Mouse (Mus musculus) hematopoietic stem cell, adult 5-6 weeks (primary cell): ENCODE measurements around the gene Lpcat3. TPM values are rescaled to one million over a fixed set of nuclear protein-coding genes. Genes with fewer than 3 reads are reported as not detected.
A peak's percentile ranks its signal among the peaks of the same experiment; 100 is the strongest.

Source experiments
- ATAC-seq, 2 experiments: fragments of 125-278 bp in 1 of 2; replicated peaks in 1 of 2; 2 replicates each; pipeline ENCODE4 v1.8.0; 2016 to 2017; ENCODE audit warnings: inconsistent platforms in 2 of 2, mild to moderate bottlenecking in 2 of 2, moderate number of reproducible peaks in 2 of 2, low read depth in 1 of 2, moderate TSS enrichment in 1 of 2; ENCODE audit not compliant: low FRiP score in 2 of 2, poor library complexity in 2 of 2, severe bottlenecking in 2 of 2, insufficient read depth in 1 of 2, low TSS enrichment in 1 of 2
- total RNA-seq: library from RNA; stranded (forward); fragments of 172-1452, 232-1000 nt; gene quantifications from 2 replicates; pipeline ENCODE4 v1.2.3, GENCODE M21; 2017

Lpcat3 gene
- total RNA-seq, 1 experiment from 2014 or later = 28.5 TPM

GRCm38 (mm10) chr6:124741842-124742241 lies 79.0 kb downstream of the Lpcat3 start:
- ATAC-seq = no peak

GRCm38 (mm10) chr6:124742839-124743514 lies 80.2 kb downstream of the Lpcat3 start:
- ATAC-seq = no peak

GRCm38 (mm10) chr6:124743647-124744046 lies 80.8 kb downstream of the Lpcat3 start:
- ATAC-seq = no peak

- ATAC-seq = no peak
These were observed 82.0 kb downstream of the Lpcat3 start for GRCm38 (mm10) chr6:124744755-124745321.

GRCm38 (mm10) chr6:124745490-124746295 lies 82.9 kb downstream of the Lpcat3 start:
- peak; percentile 48 to 61 for ATAC-seq

GRCm38 (mm10) chr6:124746296-124746605 lies 83.4 kb downstream of the Lpcat3 start:
- no peak for ATAC-seq

- ATAC-seq = no peak
These were observed 84.1 kb downstream of the Lpcat3 start for GRCm38 (mm10) chr6:124746654-124747632.

GRCm38 (mm10) chr6:124750405-124750804 lies 87.6 kb downstream of the Lpcat3 start:
- ATAC-seq = no peak

GRCm38 (mm10) chr6:124753861-124754260 lies 91.0 kb downstream of the Lpcat3 start:
- no peak for ATAC-seq

Other genes with a start within 250 kb of the Lpcat3 start
- gene Pex5, start 248.0 kb upstream of the Lpcat3 start, total RNA-seq = 23.6 and 37.3 TPM in 2 replicates
- 13.4 and 23.8 TPM in 2 replicates for gene Clstn3, start 198.2 kb upstream of the Lpcat3 start, total RNA-seq
- gene C1rl, start 169.9 kb upstream of the Lpcat3 start, total RNA-seq = 6.6 and 8.1 TPM in 2 replicates
- 11.0 and 13.7 TPM in 2 replicates for gene C1ra, start 150.6 kb upstream of the Lpcat3 start, total RNA-seq
- gene C1s1, start 120.7 kb upstream of the Lpcat3 start, total RNA-seq = not detected in 2 replicates
- not detected in 2 replicates for gene C1rb, start 92.7 kb upstream of the Lpcat3 start, total RNA-seq
- gene C1s2, start 26.9 kb upstream of the Lpcat3 start, total RNA-seq = not detected in 2 replicates
- 160 and 203 TPM in 2 replicates for gene Emg1, start 49.2 kb downstream of the Lpcat3 start, total RNA-seq
- 252 and 265 TPM in 2 replicates for gene Phb2, start 49.3 kb downstream of the Lpcat3 start, total RNA-seq
- gene Ptpn6, start 75.7 kb downstream of the Lpcat3 start, total RNA-seq = 476 and 523 TPM in 2 replicates
- 189 and 215 TPM in 2 replicates for gene Grcc10, start 78.3 kb downstream of the Lpcat3 start, total RNA-seq
- gene Gm45234, start 93.0 kb downstream of the Lpcat3 start, total RNA-seq = not detected in 2 replicates
- 5.9 and 6.0 TPM in 2 replicates for gene Atn1, start 93.5 kb downstream of the Lpcat3 start, total RNA-seq
- 2.6 and 5.6 TPM in 2 replicates for gene Eno2, start 106.6 kb downstream of the Lpcat3 start, total RNA-seq
- gene Lrrc23, start 116.7 kb downstream of the Lpcat3 start, total RNA-seq = 1.1 and 3.3 TPM in 2 replicates
- gene Spsb2, start 145.6 kb downstream of the Lpcat3 start, total RNA-seq = 5.3 and 11.0 TPM in 2 replicates
- gene Tpi1, start 151.3 kb downstream of the Lpcat3 start, total RNA-seq = 193 and 201 TPM in 2 replicates
- 55.3 and 78.1 TPM in 2 replicates for gene Usp5, start 166.5 kb downstream of the Lpcat3 start, total RNA-seq
- 62.0 and 98.2 TPM in 2 replicates for gene Cdca3, start 166.5 kb downstream of the Lpcat3 start, total RNA-seq
- not detected in 2 replicates for gene Gnb3, start 177.2 kb downstream of the Lpcat3 start, total RNA-seq
- gene P3h3, start 194.7 kb downstream of the Lpcat3 start, total RNA-seq = 14.5 and 24.3 TPM in 2 replicates
- gene Gpr162, start 201.0 kb downstream of the Lpcat3 start, total RNA-seq = 0.15 TPM in 1 of 2 replicates, not detected in the other
- 5.8 and 10.0 TPM in 2 replicates for gene Cd4, start 225.2 kb downstream of the Lpcat3 start, total RNA-seq
- gene Lag3, start 248.7 kb downstream of the Lpcat3 start, total RNA-seq = 3.8 and 9.1 TPM in 2 replicates